Mouse (Mus musculus): ENCODE measurements at regions not wholly inside any gene's neighbourhood (a gene's known extent, or its start where the extent isn't known, plus 50 kb on each side); places are given as distances from the start of the nearest gene placed in this dataset.

DNA sequence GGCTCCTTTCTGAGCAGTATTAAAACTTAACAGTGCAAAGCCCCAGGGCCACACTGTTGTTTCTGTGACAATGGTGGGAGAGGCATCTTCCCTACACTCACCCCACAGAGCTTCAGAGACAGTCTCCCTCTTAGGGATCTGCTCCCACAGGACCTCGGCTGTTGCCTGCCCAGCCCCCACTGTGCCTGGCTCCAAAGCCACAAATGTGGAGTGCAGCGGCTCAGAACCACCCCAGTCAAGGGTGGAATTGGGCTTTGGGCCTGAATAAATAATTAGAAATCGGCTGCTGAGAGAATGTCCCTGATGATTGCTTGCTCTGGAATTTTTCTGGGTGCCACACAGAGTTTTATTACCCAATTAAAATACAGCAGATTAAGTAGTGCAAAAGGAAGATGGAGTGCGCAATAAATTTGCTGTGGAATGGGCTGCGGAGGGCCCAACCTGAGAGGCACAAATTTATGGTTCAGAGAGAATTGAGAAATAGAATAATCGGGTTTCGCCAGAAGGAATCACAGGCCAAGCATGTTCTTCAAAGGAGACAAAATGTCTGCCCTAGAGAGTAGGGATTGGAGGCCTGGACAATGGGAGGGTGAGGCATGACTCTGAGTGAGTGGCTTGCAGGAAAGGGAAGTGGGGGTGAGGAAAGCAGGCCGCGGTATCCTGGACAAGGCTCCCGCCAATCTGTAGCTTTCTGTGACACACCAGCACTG, 56.4 kb downstream of the Cd24a start:
- H3K27me3 ChIP-seq = no peaks in the 10 kb centered on the region
- no peak overlapping the region for H3K9ac ChIP-seq
- H3K4me1 ChIP-seq (replicated peaks) = no peaks in the 10 kb centered on the region
- no peak overlapping the region for H3K4me3 ChIP-seq
- H3K4me2 ChIP-seq = no peak overlapping the region
- ATAC-seq (ENCODE audit: low FRiP score, low read depth) = no peak; the same call in 1 of the 2 replicates
- 65% methylated on average over 10 of the region's 10 CpGs for WGBS
- H3K27ac ChIP-seq (replicated peaks) = no peak overlapping the region
- no peaks in the 10 kb centered on the region for H3K9me3 ChIP-seq
- H3K36me3 ChIP-seq = no peaks in the 10 kb centered on the region

DNA sequence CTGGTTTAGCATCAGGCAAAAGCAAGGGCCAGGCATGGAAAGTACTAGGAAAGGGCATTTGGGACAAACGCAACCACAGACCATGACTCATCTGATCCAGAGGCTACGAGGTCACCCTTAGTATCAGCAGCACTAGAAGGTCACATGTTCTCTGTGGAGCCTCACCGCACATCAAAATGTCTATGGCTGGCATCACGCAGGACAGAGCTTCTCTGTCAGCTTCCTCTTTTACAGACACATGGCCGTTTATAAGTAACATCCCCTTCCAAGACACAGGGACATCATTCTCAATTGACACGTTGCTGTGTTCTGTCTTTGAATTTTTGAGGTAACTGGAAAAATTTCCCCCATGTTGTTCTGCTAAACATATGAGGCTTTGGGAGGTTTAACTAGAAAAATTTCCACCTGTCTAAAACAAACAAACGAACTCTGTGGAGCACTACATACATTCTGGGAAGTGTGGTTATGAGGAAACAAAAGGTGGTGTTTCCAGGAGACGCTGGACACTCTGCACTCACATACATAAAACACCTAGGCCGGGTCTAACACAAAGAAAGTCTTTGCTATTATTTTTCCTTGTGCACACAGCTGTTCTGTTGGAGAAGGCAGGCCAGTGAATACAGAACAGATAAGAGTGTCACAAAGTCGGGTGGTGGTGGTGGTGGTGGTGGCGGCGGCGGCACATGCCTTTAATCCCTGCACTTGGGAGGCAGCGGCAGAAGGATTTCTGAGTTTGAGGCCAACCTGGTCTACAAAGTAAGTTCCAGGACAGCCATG, 63.3 kb downstream of the Cd24a start:
- Histone ChIP-seq H3K27ac (replicated peaks) (no peak overlapping the region), H3K4me2 (no peak overlapping the region), H3K4me1 (replicated peaks) (no peaks in the 10 kb centered on the region), H3K9ac (no peak overlapping the region), H3K27me3 (no peaks in the 10 kb centered on the region), H3K4me3 (no peak overlapping the region), H3K9me3 (no peaks in the 10 kb centered on the region), H3K36me3 (no peaks in the 10 kb centered on the region)
- 78% methylated on average over 14 of the region's 14 CpGs for WGBS
- ATAC-seq (ENCODE audit: low FRiP score, low read depth) = no peak

GRCm38 (mm10) chr10:43646326-43646725, 68.2 kb downstream of the Cd24a start:
- H3K9me3 ChIP-seq = no peaks in the 10 kb centered on the region
- H3K27me3 ChIP-seq = no peaks in the 10 kb centered on the region
- H3K4me3 ChIP-seq = no peak overlapping the region
- H3K36me3 ChIP-seq = no peaks in the 10 kb centered on the region
- H3K27ac ChIP-seq (replicated peaks) = no peak overlapping the region
- ATAC-seq (ENCODE audit: low FRiP score, low read depth) = no peak
- H3K9ac ChIP-seq = no peak overlapping the region
- H3K4me2 ChIP-seq = no peak overlapping the region
- 57% methylated on average over 4 of the region's 4 CpGs for WGBS
- H3K4me1 ChIP-seq (replicated peaks) = no peaks in the 10 kb centered on the region

- H3K27ac ChIP-seq (replicated peaks) = no peak overlapping the region
- WGBS = 93% methylated on average over 6 of the region's 6 CpGs
- no peak overlapping the region for H3K4me3 ChIP-seq
- no peak for ATAC-seq (ENCODE audit: low FRiP score, low read depth)
- no peaks in the 10 kb centered on the region for H3K4me1 ChIP-seq (replicated peaks)
- H3K4me2 ChIP-seq = no peak overlapping the region
- H3K9me3 ChIP-seq = no peaks in the 10 kb centered on the region
- H3K9ac ChIP-seq = no peak overlapping the region
- no peaks in the 10 kb centered on the region for H3K27me3 ChIP-seq
- H3K36me3 ChIP-seq = no peaks in the 10 kb centered on the region
These were observed 68.9 kb downstream of the Cd24a start for GRCm38 (mm10) chr10:43646965-43647364.

DNA sequence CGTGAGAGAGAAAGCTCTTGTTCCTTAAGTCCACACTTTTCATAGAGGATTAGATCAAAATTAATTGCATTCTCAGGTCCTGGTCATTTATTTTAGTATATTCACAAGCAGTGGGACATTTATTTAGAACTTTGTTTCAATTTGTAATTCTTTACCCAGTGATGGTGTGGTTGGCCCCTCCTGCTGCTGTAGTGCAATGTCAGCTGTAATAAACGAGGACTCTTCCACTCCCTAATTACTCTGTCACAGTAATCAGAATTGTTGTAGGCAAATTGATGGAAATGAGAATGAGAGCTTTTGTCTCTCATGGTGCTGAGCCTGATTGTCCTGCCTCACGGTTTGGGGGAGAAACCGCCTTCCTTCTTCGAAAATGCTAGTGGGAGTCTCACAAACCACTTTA, 70.1 kb downstream of the Cd24a start:
- no peak for ATAC-seq (ENCODE audit: low FRiP score, low read depth)
- Histone ChIP-seq H3K4me1 (replicated peaks) (no peaks in the 10 kb centered on the region), H3K9me3 (no peaks in the 10 kb centered on the region), H3K4me2 (no peak overlapping the region), H3K4me3 (no peak overlapping the region), H3K27ac (replicated peaks) (no peak overlapping the region), H3K9ac (no peak overlapping the region), H3K36me3 (no peaks in the 10 kb centered on the region), H3K27me3 (no peaks in the 10 kb centered on the region)
- 56% methylated on average over 5 of the region's 5 CpGs for WGBS

- ATAC-seq (ENCODE audit: low FRiP score, low read depth) = no peak
- WGBS = 82% methylated on average over 6 of the region's 6 CpGs
- no peak overlapping the region for H3K4me2 ChIP-seq
- H3K9ac ChIP-seq = no peak overlapping the region
- no peak overlapping the region for H3K4me3 ChIP-seq
- H3K36me3 ChIP-seq = no peaks in the 10 kb centered on the region
- no peaks in the 10 kb centered on the region for H3K4me1 ChIP-seq (replicated peaks)
- H3K27ac ChIP-seq (replicated peaks) = no peak overlapping the region
- H3K27me3 ChIP-seq = no peaks in the 10 kb centered on the region
- no peaks in the 10 kb centered on the region for H3K9me3 ChIP-seq
These were observed 70.8 kb downstream of the Cd24a start for GRCm38 (mm10) chr10:43648815-43649447.

- no peaks in the 10 kb centered on the region for H3K9me3 ChIP-seq
These were observed 72.4 kb downstream of the Cd24a start for GRCm38 (mm10) chr10:43650449-43650848.

DNA sequence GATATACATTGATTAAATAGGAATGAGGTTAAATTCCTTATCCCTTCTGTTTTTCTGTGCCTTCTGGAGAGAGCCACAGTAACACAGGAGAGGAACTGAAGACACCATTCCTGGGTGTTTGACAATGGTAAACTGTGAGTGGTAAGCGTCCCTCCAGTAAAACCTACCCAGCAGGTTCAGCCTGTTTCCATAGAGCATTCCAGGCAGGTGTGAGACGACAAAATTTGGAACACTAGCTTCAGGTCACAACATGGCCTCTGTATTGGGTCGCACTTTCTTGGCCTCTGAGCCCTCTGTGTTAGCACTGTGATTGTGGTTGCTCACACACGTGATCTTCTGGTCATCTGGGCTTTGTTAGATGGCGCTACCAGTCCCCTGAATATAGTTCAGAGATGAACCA, 73.4 kb downstream of the Cd24a start:
- Histone ChIP-seq H3K4me3 (no peak overlapping the region), H3K9ac (no peak overlapping the region), H3K27ac (replicated peaks) (no peak overlapping the region), H3K9me3 (no peaks in the 10 kb centered on the region), H3K27me3 (no peaks in the 10 kb centered on the region), H3K36me3 (no peaks in the 10 kb centered on the region), H3K4me2 (no peak overlapping the region), H3K4me1 (replicated peaks) (no peaks in the 10 kb centered on the region)
- no peak for ATAC-seq (ENCODE audit: low FRiP score, low read depth)
- WGBS = 83% methylated on average over 5 of the region's 5 CpGs

More at GRCm38 (mm10) chr10:43650449-43650848, 72.4 kb downstream of the Cd24a start:
- Histone ChIP-seq H3K4me3 (no peak overlapping the region), H3K27me3 (no peaks in the 10 kb centered on the region), H3K27ac (replicated peaks) (no peak overlapping the region), H3K4me2 (no peak overlapping the region), H3K9ac (no peak overlapping the region), H3K4me1 (replicated peaks) (no peaks in the 10 kb centered on the region), H3K36me3 (no peaks in the 10 kb centered on the region)
- ATAC-seq (ENCODE audit: low FRiP score, low read depth) = no peak
- WGBS = 80% methylated on average over 1 of the region's 1 CpGs

DNA sequence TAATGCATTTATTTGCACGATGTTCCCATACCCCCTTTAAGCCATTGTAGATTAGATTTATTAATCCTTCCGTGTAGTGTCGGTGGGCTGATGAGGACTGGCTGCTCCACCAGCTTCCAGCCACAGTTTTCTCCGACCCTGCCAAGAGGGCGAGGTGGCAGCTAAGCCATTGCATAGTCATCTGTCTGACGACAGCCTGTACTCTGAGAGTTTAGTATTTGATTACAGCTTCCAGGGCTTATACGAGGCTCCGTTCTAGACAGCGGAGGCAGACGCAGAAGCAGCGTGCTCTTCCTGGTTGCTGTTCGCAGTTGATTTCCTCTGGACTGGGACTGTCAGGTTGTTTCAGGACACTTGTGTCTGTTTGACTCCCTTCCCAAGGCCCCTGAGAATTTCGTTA, 73.8 kb downstream of the Cd24a start:
- H3K36me3 ChIP-seq = no peaks in the 10 kb centered on the region
- H3K4me3 ChIP-seq = no peak overlapping the region
- H3K9me3 ChIP-seq = no peaks in the 10 kb centered on the region
- H3K9ac ChIP-seq = no peak overlapping the region
- no peaks in the 10 kb centered on the region for H3K27me3 ChIP-seq
- no peak overlapping the region for H3K27ac ChIP-seq (replicated peaks)
- ATAC-seq (ENCODE audit: low FRiP score, low read depth) = no peak
- whole genome bisulfite sequencing = 81% methylated on average over 13 of the region's 13 CpGs
- no peaks in the 10 kb centered on the region for H3K4me1 ChIP-seq (replicated peaks)
- no peak overlapping the region for H3K4me2 ChIP-seq

GRCm38 (mm10) chr10:43655082-43655671, 77.1 kb downstream of the Cd24a start:
- Histone ChIP-seq H3K9ac (no peak overlapping the region), H3K36me3 (no peaks in the 10 kb centered on the region), H3K4me2 (no peak overlapping the region), H3K9me3 (no peaks in the 10 kb centered on the region), H3K27me3 (no peaks in the 10 kb centered on the region), H3K4me3 (no peak overlapping the region), H3K27ac (replicated peaks) (no peak overlapping the region), H3K4me1 (replicated peaks) (no peaks in the 10 kb centered on the region)
- no peak for ATAC-seq (ENCODE audit: low FRiP score, low read depth)
- WGBS = 73% methylated on average over 8 of the region's 8 CpGs

DNA sequence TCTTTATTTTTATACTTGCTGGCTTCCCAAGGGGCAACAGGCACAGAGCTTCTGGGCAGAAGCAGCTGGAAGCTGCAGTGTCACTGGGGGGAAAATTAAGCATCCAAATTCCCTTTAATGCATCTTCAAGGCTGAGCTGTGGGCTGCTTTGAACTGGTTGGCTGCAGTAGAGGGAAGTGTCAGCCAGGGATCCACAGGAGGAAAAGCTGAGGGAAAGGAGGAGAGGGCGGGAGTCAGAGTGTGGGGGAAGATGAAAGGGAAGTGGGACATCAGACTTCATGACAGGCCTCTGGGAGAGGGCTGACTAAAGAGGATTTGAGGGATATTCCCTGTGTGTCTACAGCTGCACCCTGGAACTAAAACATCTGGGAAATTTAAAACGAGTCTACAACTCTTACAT, 77.6 kb downstream of the Cd24a start:
- ATAC-seq (ENCODE audit: low FRiP score, low read depth) = no peak
- Histone ChIP-seq H3K27me3 (no peaks in the 10 kb centered on the region), H3K4me3 (no peak overlapping the region), H3K27ac (replicated peaks) (no peak overlapping the region), H3K36me3 (no peaks in the 10 kb centered on the region), H3K4me2 (no peak overlapping the region), H3K4me1 (replicated peaks) (no peaks in the 10 kb centered on the region), H3K9ac (no peak overlapping the region), H3K9me3 (no peaks in the 10 kb centered on the region)
- WGBS = 73% methylated on average over 2 of the region's 2 CpGs

- 92% methylated on average over 2 of the region's 2 CpGs for WGBS
- Histone ChIP-seq H3K9ac (no peak overlapping the region), H3K4me3 (no peak overlapping the region), H3K27ac (replicated peaks) (no peak overlapping the region), H3K4me1 (replicated peaks) (no peaks in the 10 kb centered on the region), H3K9me3 (no peaks in the 10 kb centered on the region), H3K4me2 (no peak overlapping the region), H3K27me3 (no peaks in the 10 kb centered on the region), H3K36me3 (no peaks in the 10 kb centered on the region)
- no peak for ATAC-seq (ENCODE audit: low FRiP score, low read depth)
These were observed 78.1 kb downstream of the Cd24a start for GRCm38 (mm10) chr10:43656207-43656606.

Measured in hindbrain, embryonic 15.5 days (tissue).